Mouse (Mus musculus) megakaryocyte, embryonic 14.5 days (primary cell): Measurements from ENCODE around the gene Akap13.

Source experiments
- FLI1 ChIP-seq: IDR thresholded peaks from 2 replicates; pipeline ENCODE4 v1.6.1; 2012; ENCODE audit warnings: low read length, inconsistent platforms, mixed read lengths
- GATA1 ChIP-seq: IDR thresholded peaks from 3 replicates; pipeline ENCODE4 v1.6.1; 2012; ENCODE audit warnings: mixed read lengths, low read length, inconsistent platforms, borderline replicate concordance

DNA sequence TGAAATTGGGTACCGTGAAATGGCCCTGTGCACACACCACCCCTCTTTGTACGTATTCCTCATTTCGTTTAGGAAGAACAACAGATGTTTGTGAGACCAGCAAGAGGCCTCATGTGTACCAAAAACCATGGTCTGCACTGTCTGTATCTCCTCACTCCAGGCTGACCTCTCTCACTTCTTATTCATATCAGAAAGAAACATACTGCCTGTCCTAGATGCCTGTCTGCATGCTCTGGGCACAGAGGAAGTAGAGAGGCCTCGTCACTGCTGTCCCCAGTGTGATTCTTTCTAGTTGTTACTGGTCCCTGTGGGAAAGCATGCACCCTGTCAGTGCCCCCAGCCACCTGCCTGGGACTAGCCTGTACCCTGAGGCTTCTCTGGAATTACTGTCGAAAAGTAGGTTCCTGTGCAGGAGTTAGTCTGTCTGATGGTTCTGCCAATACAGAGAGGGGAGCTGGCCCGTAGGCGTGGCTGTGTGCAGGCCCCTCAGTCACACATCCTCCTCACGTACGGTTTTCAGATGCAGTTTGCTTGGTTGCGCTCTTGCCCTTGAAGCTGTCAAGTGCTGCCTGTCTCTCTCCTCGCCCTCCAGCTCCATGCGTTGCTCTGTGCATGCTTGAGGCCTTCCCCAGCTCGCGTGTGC lies 295.9 kb downstream of the Akap13 start:
- TF ChIP-seq GATA1 (no peak), FLI1 (no peak)
